9 mouse cellular contexts compared by ENCODE assay signal in genomic region chr11:79673072-79673471, GRCm38 (mm10).
DNase-seq lines count a peak whose midpoint lies in the region; ATAC-seq and TF ChIP-seq lines count a peak whose summit lies in the region.
"Had no signal": no experiment of that assay in that cellular context is flagged by ENCODE, and none has a peak within 500 bp of the region (broad histone marks: within the 10 kb centered on the region; RNA-seq: fewer than 3 reads in every experiment).

No protein-coding gene starts in this region.

- TF ChIP-seq POLR2A in liver, adult 2 months (IDR thresholded peaks at IDR 0.05; ENCODE audit: extremely low read depth, insufficient read depth, low read length): no peak

- H3K27me3 ChIP-seq in liver, adult 2 months (ENCODE audit: control insufficient read depth, insufficient read depth, low read length): no peaks in the 10 kb centered on the region
- peaks cover 14% of the 10 kb centered on the region; the same call in 1 of the 2 replicates for H3K27me3 ChIP-seq in liver, embryonic 12.5 days (replicated peaks)
- no peaks in the 10 kb centered on the region for H3K27me3 ChIP-seq in liver, embryonic 16.5 days (ENCODE audit: control insufficient read depth, insufficient read depth, low read depth, low read length)
- H3K27me3 ChIP-seq: limb, embryonic 15.5 days had no signal

- H3K4me1 ChIP-seq in liver, adult 2 months (ENCODE audit: control insufficient read depth, insufficient read depth, low read length): peaks cover 18% of the 10 kb centered on the region
- peaks cover 28% of the 10 kb centered on the region for H3K4me1 ChIP-seq in liver, embryonic 12.5 days
- H3K4me1 ChIP-seq in liver, embryonic 16.5 days (ENCODE audit: control insufficient read depth, low read depth, low read length): peaks cover 20% of the 10 kb centered on the region

- H3K4me2 ChIP-seq in liver, embryonic 12.5 days: no peak overlapping the region
- no peak overlapping the region; the same call in 1 of the 2 replicates for H3K4me2 ChIP-seq in liver, embryonic 16.5 days (ENCODE audit: low read depth, low read length)
- H3K4me2 ChIP-seq: limb, embryonic 15.5 days had no signal

- H3K36me3 ChIP-seq in liver, adult 2 months (ENCODE audit: control insufficient read depth, insufficient read depth, low read length): no peaks in the 10 kb centered on the region
- H3K36me3 ChIP-seq in liver, embryonic 12.5 days: no peaks in the 10 kb centered on the region
- H3K36me3 ChIP-seq in liver, embryonic 16.5 days (ENCODE audit: control insufficient read depth, insufficient read depth): no peaks in the 10 kb centered on the region
- H3K36me3 ChIP-seq: limb, embryonic 15.5 days had no signal

- no peak for ATAC-seq in liver, embryonic 12.5 days
- ATAC-seq in liver, embryonic 16.5 days (ENCODE audit: low read depth): no peak

- DNase-seq in adrenal gland, adult 2 months: peak; percentile 39
- no peak for DNase-seq in adrenal gland, adult 18-20 months (ENCODE audit: low spot score in 2 of 2)
- peak; percentile 99 for DNase-seq in liver, adult 2 months (ENCODE audit: extremely low read depth, low read depth, low spot score)
- peak; percentile 18 to 31 for DNase-seq in thymus, postnatal 10 days (ENCODE audit: low spot score in 2 of 2)
- DNase-seq in yolk sac, embryonic 10.5 days (ENCODE audit: low spot score): no peak
- no peak for DNase-seq in natural killer cell, adult 2 months (ENCODE audit: low spot score in 2 of 2)

- H3K9me3 ChIP-seq in liver, embryonic 12.5 days (replicated peaks): no peaks in the 10 kb centered on the region
- H3K9me3 ChIP-seq in liver, embryonic 16.5 days (replicated peaks; ENCODE audit: control insufficient read depth, low read length): no peaks in the 10 kb centered on the region
- H3K9me3 ChIP-seq: limb, embryonic 15.5 days had no signal

- 0 out of 2 replicates have a peak, but pooled peaks cover 7% of the 10 kb centered on the region for H3K79me2 ChIP-seq in liver, adult 2 months (ENCODE audit: control insufficient read depth, insufficient read depth, low read length)

- no peak for TF ChIP-seq CTCF in liver, adult 2 months (IDR thresholded peaks at IDR 0.05; ENCODE audit: low read depth, low read length)

- H3K4me3 ChIP-seq in liver, adult 2 months (ENCODE audit: insufficient read depth, low read depth, low read length): no peak overlapping the region
- H3K4me3 ChIP-seq in liver, embryonic 12.5 days: no peak overlapping the region
- H3K4me3 ChIP-seq in liver, embryonic 16.5 days (ENCODE audit: low read depth, low read length): no peak overlapping the region
- H3K4me3 ChIP-seq: limb, embryonic 15.5 days had no signal

- peak overlapping the region; percentile 71; the same call in 1 of the 2 replicates for H3K27ac ChIP-seq in liver, adult 2 months (replicated peaks; ENCODE audit: insufficient read depth, low read depth, low read length)
- no peak overlapping the region for H3K27ac ChIP-seq in liver, embryonic 12.5 days
- H3K27ac ChIP-seq in liver, embryonic 16.5 days (ENCODE audit: low read length): no peak overlapping the region
- H3K27ac ChIP-seq: limb, embryonic 15.5 days had no signal

- no peak overlapping the region for H3K9ac ChIP-seq in liver, adult 2 months (ENCODE audit: low read depth, low read length)
- H3K9ac ChIP-seq in liver, embryonic 12.5 days: no peak overlapping the region
- H3K9ac ChIP-seq in liver, embryonic 16.5 days (ENCODE audit: low read depth, low read length): peak overlapping the region; percentile 3; the same call in 1 of the 2 replicates
- H3K9ac ChIP-seq: limb, embryonic 15.5 days had no signal

- 25% methylated on average over 5 of the region's 5 CpGs for WGBS in liver, adult 2 months
- WGBS in liver, embryonic 12.5 days (ENCODE audit: insufficient replicate concordance): 60% methylated on average over 5 of the region's 5 CpGs
- WGBS in liver, embryonic 16.5 days (ENCODE audit: insufficient replicate concordance): 55% methylated on average over 5 of the region's 5 CpGs

Comparison
In these comparisons a context has a peak if more than half of its experiments do, and no peak if none do; other contexts are left out.
1. DNase-seq: peak in adrenal gland, adult 2 months (single experiment), liver, adult 2 months (single experiment) and thymus, postnatal 10 days (2 of 2); none in adrenal gland, adult 18-20 months (0 of 2), yolk sac, embryonic 10.5 days (single experiment) and natural killer cell, adult 2 months (0 of 2).